Mouse (Mus musculus) thymus, postnatal 4 days (tissue): ENCODE measurements around the gene Smarca2.
A peak's percentile ranks its signal among the peaks of the same experiment; 100 is the strongest.

Experiments
- DNase-seq: peaks from one replicate; pipeline ENCODE4 v3.0.0; 2021

The Smarca2 gene

DNA sequence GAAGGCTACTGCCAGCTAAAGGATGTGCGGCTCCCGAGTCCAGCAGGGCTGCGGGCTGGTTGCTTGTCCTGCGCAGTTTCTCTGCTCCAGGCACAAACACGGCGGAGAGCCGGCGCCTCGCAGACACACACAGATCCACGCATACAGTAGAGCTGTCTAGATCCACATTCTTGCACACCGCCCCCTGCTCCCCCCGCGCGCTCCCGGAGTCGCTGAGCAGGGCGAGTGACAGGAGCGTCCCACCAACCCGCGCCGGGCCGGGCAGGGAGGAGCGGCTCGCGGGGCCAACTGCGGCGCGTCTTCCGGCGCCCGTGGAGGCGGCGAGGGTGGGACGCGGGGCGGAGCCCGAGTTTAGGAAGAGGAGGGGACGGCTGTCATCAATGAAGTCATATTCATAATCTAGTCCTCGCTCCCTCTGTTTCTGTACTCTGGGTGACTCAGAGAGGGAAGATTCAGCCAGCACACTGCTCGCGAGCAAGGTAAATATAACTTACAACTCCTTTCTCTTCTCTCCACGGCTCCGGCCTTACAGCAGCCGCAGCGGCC, at the start of gene Smarca2:
Gene Smarca2, plus strand, starts transcription at position 296 of the 546 bp plus-strand sequence.
- DNase-seq: peak; percentile 98

DNA sequence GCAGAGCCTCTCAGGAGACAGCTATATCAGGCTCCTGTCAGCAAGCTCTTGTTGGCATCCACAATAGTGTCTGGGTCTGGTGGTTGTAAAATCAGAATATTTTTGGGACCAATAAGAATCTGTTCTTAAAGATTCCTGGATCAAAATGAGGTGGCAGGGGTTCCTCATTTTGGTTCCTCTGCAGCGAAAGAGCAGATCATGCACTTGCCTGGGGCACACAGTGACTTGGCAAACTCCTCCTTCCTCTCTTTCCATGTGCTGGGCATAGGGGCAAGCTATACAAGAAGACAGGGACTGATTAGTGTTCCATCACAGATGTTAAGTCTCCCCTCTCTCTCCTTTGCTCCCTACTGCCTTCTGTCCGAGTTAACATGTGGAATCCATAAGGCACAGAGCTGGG, 40.0 kb upstream of the Smarca2 start:
- DNase-seq: no peak

DNA sequence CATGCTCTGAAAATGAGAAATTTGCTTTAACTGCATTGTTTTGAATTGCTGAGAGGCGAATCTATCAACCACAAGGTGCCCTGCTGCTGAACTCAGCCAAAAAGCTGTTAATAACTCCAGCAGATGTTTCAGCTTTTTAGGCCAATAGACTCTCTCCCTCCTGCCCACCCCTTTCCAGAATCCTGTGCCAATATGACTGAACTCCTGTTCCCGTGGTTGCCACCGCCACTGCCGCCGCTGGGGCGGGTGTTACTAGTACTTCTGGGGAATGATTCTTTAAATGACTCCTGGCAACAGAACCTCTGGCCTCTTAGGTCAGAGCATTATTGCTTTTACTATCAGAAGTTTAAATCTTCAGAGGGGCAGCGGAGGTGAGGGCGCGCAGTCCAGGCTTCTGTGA, 38.7 kb upstream of the Smarca2 start:
- DNase-seq: no peak

DNA sequence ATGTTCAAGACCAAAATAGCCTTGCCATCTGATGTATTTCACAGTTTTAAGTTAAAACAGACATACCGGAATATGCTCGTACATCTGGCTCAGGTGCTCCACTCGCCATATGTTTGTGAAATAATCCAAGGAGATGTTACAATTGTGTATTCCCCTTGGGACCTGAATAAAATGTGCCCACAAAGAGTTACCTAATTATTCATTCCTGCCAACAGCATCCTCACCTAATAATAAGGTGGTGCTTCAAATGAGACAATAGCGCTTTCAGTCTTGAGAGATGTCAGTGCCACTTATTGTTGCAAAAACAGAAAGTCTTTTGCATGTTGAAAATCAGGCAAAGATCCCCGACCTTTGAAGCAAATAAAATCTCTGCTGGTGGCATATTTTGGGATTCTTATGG, 36.6 kb upstream of the Smarca2 start:
- DNase-seq: no peak

DNA sequence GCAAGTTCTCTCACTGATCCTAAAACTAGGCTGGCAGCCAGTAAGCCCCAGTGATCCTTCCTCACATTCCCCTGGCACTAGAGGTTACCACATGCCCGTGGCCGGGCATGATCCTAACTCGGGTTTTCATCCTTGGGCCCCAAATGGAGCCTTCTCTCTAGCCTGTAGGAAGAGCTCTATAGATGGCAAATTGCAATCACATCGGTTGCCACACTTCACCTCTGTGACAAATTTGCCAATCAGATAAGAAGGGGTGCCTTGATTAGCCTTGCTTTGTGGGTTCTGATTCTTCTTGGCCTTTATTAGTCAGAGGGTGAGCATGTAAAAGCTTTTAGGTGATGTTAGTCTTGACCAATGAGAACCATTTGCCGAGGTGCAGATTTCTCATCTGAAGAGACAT, 35.9 kb upstream of the Smarca2 start:
- no peak for DNase-seq

DNA sequence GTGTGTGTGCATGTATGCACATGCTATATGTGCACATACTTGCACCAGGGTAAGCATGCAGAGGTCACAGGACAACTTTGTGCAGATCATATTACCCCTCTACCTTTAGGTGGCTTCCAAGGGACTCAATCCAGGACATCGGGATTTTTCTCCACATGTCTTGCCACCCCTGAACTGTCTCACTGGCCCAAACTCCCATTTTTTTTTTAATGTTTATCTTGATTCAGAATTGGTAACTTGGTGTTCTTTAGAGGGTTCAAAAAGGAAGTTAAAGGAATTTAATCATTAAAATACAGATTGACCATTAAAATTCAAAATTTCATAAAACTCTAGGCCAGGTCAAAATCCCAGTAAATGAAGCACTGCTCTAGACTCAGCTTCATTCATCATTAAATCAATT, 35.4 kb upstream of the Smarca2 start:
- no peak for DNase-seq

DNA sequence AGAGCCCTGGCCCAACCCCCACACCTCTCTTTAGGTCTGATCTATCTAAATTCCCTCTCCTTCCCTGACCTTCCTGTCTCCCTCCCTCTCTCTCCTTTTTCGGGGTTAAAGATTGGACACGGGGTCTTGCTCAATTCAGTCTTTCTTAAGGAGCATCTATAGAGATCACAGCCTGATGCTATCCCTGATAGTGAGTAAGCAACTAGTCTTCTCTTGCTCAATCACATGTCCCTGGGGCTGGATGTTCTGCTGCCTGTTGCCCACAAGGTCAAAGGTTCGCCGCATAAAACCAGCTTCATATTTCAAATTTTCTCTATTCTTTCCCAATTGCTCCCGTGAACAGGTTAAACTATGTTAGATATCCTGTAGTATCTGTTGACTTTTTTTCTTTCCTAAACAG, 25.2 kb upstream of the Smarca2 start:
- DNase-seq: no peak

DNA sequence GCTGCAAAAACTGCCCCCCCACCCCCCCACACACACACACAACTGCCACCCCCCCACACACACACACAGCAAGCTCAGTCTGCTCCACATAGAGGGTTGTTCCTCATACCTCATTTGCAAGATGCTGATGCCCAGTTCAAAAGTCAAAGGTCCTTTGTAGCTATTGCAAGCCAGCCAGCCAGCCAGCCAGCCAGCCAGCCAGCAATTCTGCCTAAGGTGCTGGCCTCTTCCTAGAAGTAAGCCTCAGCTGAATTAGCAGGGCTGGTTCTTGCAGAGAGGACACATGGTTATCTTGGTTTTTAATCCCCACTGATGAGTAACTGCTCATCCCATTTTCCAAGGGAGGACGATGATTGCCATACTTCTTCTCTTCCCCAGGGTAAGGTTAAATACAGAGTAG, 24.8 kb upstream of the Smarca2 start:
- DNase-seq: no peak

DNA sequence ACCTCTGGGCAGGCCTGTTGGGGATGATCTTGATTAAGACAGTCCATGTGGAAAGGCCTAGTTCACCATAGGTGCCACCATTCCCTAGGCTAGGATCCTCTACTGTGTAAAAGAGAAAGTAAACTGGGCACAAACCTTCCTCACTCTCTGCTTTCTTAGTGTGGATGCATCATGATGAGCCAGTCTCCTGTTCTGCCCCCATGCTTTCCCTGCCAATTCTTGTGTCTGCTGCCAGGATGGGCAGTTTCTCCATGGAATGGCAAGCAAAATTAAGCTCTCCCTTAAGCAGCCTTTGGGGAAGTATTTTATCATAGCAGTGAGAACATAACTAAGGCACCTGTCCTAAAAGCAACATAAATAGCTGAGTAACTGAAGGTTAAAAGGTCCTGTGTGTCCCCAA, 10.2 kb upstream of the Smarca2 start:
- no peak for DNase-seq

DNA sequence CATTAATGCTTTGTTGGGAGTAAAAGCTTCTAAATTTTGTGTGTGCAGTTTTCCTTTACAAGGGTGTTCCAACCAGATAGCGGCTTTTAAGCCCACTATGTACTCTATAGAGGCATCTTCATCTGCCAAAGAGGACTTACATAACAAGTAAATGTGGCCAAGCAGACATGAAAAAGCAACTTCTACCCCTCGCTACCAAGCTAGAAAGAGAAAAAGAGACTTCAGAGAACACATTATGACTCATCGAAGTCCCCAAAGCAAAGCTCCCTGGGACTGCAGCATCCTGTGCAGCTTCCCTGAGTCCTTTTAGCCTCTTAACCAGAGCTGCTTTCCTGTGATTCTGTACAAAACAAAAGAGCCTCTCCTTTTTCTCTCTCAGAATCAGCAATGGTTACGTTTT, 3.4 kb upstream of the Smarca2 start:
- no peak for DNase-seq

DNA sequence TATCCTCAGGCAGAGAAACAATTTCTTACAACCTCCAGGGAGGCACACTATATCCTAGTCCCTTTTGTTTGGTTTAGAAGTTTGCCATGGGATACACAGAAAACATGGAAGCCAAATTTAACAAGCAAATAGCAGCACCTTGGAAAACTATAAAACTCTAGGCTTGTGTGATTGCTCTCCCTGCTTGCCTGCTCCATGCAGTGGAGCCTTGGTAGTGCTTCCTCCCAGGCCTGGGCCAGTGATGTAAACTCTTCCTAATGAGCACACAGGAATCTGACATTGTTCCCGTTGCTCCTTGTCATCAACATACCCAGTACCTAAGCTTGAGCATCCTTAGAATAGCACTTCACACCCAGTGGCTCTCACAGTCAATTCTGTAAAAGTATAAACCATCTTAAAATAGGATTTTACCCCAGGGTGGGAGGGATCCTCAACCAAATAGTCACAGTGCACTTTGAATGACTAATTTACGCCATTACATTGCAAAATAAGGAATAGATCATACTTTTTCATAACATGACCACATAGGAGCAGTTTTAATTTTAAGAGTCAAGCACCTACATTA, 1.5 kb upstream of the Smarca2 start:
- DNase-seq: no peak

DNA sequence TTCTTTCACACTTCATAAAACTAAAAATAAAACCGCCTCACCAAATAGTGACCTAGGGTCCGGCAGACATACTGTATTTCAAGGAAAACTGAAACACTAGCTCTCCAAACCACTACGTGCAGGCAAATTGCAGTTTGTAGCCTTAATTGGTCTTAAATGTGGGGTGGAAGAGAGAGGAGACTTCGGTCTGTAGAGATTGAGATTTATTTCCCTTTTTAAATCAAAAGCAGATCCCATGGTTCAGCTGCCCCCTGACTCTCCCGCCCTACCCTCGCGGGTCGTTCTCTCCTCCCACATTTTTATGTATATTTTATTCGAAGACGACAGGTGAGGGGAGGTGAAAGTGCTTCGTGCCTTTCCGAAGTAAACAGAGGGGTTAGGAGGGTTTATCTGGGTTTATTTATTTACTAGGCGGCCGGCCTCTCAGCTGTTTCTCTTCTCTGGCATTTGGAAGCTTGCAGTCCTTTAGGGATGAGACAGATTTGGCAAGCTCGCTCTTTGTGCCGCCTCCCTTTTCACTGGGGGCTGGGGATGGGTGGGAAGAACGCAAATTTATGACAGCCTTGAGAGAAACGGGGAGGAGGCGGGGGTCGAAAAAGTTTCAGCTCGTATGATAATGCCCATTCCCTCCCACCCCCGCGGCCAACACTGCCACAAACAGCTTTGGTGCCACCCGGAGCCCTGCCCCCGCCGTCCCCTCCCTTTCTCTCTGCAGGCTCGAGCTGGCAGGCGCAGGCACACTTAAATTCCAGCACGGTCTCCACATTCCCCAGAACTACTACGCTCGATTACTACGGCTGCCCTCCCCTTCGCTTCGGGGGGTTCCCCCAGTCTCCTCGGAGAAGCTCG, 720 bp upstream of the Smarca2 start:
- DNase-seq: no peak

DNA sequence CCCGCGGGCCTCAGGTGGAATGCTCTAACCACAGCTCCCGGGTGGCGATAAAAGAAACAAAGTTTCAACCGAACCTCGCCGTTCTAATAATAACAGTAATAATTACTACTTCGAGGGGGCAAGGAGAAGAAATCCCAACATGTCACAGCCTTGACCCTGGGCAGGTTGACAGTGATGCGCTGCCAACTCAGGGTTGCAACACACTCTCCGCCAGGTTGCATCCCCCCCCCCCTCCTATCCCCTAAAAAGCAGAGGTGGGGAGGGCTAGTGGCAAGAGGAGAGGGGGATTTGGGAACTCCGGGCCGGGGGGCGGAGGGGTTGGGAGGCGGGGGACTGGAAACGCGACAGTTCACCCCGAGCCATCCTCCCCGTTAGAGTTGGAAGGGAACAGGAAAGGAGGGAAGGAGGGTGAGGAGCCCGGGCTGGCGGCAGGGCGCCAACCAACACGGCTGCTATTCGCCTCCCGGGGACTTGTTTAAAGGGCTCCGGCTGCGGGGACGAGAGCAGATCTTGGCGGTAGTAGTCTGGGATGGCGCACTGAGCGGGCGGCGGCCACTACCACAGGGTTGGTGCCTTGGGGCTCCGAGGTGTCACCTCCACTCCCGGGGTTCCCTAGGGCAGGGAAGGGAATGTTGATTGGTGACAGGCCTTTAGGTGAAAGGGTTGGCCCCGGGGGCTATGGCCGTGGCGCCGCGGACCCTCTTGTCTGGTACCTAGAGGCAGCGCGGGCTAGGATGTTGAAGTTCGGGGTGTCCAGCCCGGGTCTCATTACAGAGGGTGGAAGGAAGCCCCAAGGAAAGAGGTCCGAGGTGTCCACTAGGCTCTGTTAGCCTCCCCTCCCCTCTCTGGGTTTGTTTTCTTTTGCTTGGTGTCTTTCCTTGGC, 829 bp downstream of the Smarca2 start:
- DNase-seq: peak; percentile 69

DNA sequence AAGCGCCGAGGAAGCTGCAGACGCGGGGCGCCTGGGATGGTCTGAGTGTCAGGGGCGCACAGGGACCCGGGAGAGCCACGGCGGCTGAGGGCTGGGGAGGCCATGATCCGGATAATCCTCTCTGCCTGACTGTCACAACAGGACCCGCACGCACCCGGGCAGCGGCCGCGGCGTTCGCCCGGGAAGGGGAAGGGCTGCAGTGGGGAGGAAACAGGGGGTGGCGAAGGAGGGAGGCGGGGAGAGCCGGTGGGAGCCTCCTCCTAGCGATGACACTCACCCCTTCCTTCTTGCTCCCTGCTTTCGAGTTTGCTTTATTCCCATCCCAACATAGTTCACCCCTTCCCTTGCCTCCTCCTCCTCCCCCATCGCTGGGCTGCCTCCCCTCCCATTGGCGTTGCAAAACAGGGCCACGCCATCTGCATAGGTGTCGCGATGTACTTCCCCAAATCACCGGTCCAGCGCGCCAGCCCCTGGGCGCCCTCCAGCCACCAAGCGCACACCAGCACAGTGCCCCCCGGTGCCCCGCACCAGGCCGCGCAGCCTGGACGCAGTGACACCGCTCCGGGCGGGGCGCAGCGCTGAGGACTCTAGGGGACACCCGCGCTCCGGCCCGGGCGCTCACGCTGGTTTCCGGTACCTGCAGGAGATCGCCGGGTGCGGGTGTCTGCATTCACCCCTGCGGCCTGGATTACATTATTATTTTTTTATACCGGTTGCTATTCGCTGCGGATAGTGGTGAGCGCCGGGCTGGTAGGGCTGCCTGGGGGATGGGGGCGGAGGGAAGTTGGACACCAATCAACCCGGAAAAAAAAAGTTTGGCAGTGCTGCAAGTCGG, 1.7 kb downstream of the Smarca2 start:
- peak; percentile 65 for DNase-seq

DNA sequence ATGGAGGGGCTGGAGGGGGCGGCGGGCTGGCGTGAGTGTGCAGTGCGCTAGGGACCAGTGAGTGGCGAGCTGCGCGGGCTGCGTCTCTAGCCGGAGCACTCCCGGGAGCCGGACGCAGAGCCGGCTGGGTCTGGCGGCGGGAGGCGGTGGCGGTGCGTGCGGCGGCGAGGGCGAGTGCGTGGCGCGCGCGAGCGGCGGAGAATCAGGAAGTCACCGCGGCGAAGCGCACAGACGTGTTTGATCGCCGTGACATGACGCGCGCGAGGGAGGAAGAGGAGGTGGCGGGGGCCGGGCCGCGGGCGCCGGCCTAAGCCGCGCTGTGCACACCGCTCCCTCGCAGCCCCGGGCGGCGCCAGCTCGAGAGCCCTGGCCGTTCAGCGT, 2.3 kb downstream of the Smarca2 start:
- peak; percentile 85 for DNase-seq

DNA sequence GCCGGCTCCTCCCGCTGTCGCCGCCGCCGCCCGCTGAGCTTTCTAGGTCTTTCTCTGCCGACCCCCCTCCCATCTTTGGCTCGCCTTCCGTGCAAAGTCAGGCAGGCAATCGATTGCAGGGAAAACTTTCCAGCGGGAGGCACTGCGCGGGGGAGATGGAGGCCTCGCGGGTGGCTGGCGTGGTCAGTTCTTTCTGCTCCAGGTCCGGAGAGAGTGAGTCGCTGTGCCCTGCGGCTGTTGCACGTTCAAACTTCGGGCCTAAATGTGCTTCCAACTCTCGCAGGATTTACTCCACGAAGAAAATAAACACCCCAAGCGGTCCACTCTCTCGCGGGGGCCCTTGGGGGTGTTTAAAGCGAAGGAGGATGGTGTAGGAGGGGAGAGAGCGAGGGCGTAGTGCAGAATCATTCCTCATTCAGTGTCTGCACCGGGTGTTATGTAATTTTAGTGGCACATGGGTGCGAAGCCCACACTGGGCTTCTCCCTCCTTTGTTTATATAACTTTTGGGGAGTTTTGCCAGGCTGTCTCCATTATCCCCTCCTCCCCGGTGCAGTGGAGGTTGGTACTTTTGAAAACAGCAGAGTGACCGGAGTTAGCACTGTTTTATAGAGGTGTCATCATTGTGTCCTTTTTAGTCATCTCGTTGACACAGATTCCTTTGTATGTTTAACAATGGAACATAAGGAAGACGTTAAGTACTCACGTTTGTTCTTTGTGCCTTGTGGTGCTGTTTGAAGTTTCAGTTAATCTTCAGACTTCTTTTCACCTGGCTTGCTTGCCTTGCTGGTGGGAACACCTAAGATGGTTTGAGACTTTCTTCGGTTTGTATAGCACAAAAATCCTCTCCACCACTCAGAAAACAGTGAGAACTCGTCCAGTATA, 2.9 kb downstream of the Smarca2 start:
- DNase-seq: no peak

DNA sequence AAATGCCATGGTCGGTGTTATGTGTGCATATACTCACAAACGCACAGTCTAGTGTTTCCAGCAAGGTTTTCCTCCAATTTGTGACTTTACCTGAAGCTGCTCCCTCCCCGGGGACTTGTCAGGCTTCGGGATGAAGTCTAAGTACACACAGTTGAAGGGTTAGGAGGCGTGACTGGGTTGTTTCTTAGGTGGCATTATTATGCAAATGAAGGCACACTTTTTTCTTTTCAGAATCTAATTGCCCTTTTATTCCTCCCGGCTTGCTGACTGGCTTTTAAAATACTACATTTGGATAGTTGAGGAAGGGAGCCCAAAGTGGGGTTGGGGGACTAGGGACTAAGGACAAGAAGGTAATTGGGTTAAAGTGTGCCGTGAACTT, 3.6 kb downstream of the Smarca2 start:
- DNase-seq: no peak

DNA sequence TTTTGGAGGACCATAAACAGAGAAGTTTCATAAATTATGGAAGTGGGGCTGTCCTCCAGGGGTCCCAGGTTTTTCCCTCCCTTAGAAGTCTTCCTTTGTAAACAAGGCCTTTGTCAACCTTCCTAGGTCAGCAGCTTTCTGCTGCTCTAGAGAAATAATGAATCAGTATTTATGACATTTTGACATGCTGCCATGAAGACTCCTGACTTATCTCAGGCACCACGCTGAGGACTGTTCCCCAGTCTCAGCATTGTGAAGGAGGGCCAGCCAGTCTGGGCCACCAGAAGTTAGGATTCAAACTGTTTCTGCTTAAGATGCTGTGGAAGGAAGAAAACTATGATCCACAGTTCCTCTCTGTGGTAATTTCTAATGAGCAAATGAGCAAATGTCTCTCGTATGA, 4.8 kb downstream of the Smarca2 start:
- DNase-seq: no peak

DNA sequence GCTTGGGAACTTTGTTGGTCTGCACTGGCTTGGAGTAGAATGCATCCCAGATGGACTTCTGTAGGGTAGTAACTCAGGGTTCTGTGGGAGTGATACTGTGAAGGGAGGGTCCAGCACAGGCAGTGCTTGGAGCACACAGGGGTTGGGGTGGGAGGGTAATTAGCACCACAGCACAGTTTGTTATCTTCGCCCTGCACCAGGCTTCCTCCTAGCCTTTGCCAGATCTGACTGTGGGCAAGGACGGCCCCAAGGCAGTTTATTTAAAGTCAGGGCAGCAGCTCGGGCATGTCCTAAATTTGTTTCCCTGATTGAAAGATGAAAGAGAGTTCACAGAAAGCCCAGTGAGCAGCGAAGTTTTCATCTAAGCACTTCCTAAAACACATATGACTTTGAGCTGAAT, 8.1 kb downstream of the Smarca2 start:
- DNase-seq: no peak

DNA sequence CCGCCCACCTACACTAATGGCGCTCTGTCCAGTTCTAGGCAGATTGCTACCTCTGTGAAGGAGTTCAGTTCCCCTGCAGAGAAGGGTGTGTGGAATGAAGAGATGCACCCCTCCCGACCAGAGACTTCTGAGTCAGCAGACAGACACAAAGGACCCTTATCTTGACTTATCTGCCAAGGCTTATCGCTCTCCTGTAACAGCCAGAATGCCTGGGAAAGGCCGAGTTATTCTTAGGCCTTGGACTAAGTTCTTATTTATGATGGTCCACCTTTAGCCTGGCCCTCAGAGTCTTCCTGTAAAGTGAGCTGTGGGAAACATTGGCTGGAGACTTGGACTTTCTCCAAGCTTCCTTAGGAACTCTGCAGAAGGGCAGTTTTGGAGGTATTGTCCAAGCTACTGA, 8.8 kb downstream of the Smarca2 start:
- DNase-seq: no peak

DNA sequence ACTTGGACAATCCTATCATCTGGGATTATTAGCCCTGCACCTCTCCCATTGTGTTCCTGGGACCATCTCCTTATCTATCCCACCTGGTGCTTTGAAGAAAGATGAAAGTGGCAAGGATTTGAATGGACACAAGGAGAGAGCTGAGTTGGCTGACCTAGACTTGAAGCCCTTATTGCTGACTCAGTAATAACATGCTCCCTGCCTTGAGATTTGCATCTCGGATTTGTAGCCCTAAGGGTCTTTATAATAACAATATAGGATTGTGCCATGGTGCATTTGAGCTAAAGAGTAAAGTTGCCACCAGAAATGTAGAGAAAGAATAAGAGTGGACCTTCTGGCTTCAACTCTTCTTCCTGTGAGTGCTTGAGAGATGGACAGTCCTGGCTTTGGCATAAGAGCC, 11.4 kb downstream of the Smarca2 start:
- DNase-seq: no peak

DNA sequence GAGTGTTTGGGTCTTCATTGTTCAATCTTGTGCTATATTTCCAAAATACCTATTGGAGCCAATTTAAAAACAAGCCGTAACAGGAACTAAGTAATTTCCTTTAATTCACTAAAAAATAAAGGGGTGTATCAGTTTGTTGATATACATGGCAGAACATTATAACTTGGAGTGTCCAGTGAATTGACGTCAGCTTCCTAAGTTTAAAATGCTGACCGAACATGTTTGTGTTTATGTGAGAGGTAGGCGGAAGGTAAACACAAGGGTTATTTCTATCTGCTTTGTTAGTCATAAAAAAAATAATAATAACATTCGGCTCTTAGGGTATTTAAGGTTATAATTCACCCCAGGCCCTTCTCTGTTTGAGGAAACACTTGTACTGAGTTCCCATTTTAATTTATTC, 12.4 kb downstream of the Smarca2 start:
- DNase-seq: no peak
